Mouse (Mus musculus): ENCODE measurements at regions not wholly inside any gene's neighbourhood (a gene's known extent, or its start where the extent isn't known, plus 50 kb on each side); places are given as distances from the start of the nearest gene placed in this dataset.

- peak in 1 of 2 experiments; percentile 21 for DNase-seq (ENCODE audit: low spot score in 2 of 2)
- intact Hi-C loops (cut with DNase I): no loop called here
These were observed 497.2 kb downstream of the Tmem114 start for GRCm38 (mm10) chr16:7927756-7928155.

DNA sequence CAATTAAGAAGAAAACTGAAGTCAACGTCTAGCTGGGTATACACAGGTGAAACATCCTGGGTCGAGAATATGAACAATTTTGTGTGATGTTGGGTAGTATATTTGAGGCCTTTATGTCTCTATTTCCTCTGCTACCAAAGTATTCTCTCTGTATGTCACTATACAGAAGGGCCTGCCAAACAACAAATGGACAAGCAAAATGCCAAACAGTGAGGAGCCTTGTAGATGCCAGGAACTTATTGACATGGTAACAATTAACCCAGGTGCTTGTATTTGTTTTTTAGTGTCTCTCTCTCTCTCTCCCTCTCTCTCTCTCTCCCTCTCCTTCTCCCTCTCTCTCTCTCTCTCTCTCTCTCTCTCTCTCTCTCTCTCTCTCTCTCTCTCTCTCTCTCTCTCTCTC, 529.1 kb downstream of the Tmem114 start:
- intact Hi-C loops (cut with DNase I): no loop called here
- no peak for DNase-seq (ENCODE audit: low spot score in 2 of 2)

DNA sequence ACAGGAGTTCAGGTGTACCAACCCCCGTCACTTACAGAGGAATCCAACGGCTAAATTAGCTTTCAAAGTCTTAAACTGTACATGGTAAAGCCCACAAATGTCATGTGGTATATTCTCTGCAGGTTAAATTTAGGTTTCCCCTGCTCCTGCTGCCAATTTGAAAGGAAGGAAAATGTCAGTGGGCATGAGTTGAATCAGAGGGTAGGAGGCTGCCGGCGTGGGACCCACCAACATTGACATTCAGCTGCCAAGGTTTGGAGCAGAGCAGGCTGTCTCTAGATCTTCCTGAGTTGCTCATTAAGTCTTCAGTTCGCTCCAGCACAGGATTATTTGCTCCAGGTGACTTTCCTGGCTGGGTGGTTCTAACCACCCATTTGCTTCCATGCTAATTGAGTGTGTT, 532.1 kb downstream of the Tmem114 start:
- intact Hi-C loops (cut with DNase I): no loop called here
- DNase-seq (ENCODE audit: low spot score in 2 of 2): peak; percentile 2 to 8

DNA sequence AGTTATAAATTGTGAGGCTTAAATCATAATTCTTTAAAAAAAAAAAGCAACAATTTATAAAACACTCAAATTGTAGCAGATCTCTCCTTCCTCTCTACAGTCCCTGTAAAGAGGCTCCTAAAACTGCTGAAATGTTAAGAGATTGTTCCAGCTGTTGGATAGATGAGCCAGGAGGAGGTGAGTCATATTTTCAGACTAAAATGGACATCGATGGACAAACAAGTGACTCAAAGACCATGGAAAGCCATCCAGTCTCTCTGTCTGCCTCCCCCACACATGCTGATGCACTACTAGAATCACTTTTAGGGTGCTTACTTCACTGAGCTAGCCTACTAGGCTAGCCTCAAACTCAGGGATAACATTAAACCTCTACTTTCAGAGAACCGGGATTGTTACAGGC, 561.5 kb downstream of the Tmem114 start:
- DNase-seq (ENCODE audit: low spot score in 2 of 2): no peak
- intact Hi-C loops (cut with DNase I): no loop called here

DNA sequence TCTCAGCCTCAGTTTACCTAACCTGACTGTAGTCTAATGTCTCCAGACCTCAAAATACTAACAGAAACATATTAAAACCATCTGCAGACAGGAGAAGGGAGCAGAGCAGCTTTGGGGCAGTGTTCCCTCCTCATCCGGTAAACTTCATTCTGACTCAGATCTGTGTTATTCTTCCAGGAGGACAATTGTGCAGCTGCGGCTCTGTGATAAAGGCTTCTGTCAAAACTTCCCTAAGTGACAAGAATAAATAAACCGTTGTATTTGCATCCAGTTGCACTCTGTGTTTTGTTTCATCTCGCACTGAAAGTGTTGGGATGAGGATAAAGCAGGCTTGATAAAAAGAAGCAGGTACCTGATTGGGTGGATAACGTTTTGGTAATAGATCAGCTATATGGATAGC, 585.8 kb downstream of the Tmem114 start:
- no peak for DNase-seq (ENCODE audit: low spot score in 2 of 2)
- intact Hi-C loops (cut with DNase I): no loop called here

GRCm38 (mm10) chr16:7831142-7831541, 593.8 kb downstream of the Tmem114 start:
- DNase-seq (ENCODE audit: low spot score in 2 of 2): no peak
- intact Hi-C loops (cut with DNase I): no loop called here

GRCm38 (mm10) chr16:7829939-7830650, 594.8 kb downstream of the Tmem114 start:
- intact Hi-C loops (cut with DNase I): no loop called here

DNA sequence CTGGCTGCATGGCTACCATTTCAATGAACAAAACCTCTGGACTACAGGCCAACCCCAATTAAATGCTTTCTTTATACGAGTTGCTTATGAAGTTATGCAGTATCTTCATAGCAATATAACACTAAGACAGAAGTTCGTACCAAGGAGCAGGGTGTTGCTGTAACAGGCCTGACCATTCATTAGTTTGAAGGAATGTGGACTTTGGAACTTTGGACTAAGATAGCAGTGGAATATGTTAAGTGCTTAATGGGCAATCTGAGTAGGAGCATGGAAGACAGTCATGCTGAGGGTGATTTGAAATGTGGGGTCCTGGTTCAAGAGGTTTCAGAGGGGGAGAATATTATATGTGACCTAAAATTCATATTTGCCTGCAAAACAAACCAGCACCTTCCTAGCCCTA, 623.8 kb downstream of the Tmem114 start:
- intact Hi-C loops (cut with DNase I): no loop called here
- no peak for DNase-seq (ENCODE audit: low spot score in 2 of 2)

More at GRCm38 (mm10) chr16:7829939-7830650, 594.8 kb downstream of the Tmem114 start:
- no peak for DNase-seq (ENCODE audit: low spot score in 2 of 2)

- DNase-seq (ENCODE audit: low spot score in 2 of 2): peak in 1 of 2 experiments; percentile 9
These were observed 627.7 kb downstream of the Tmem114 start for GRCm38 (mm10) chr16:7797176-7797786.

GRCm38 (mm10) chr16:7795561-7795960, 629.4 kb downstream of the Tmem114 start:
- intact Hi-C loops (cut with DNase I): no loop called here
- no peak for DNase-seq (ENCODE audit: low spot score in 2 of 2)

More at GRCm38 (mm10) chr16:7797176-7797786, 627.7 kb downstream of the Tmem114 start:
- intact Hi-C loops (cut with DNase I): no loop called here

GRCm38 (mm10) chr16:7792521-7792920, 632.4 kb downstream of the Tmem114 start:
- intact Hi-C loops (cut with DNase I): no loop called here
- no peak for DNase-seq (ENCODE audit: low spot score in 2 of 2)

- intact Hi-C loops (cut with DNase I): no loop called here
- no peak for DNase-seq (ENCODE audit: low spot score in 2 of 2)
These were observed 634.7 kb downstream of the Tmem114 start for GRCm38 (mm10) chr16:7790260-7790659.

GRCm38 (mm10) chr16:7788209-7788608, 636.7 kb downstream of the Tmem114 start:
- intact Hi-C loops (cut with DNase I): no loop called here
- DNase-seq (ENCODE audit: low spot score in 2 of 2): peak; percentile 48 to 57

- no peak for DNase-seq (ENCODE audit: low spot score in 2 of 2)
- intact Hi-C loops (cut with DNase I): no loop called here
These were observed 643.4 kb downstream of the Tmem114 start for GRCm38 (mm10) chr16:7781506-7781905.

GRCm38 (mm10) chr16:7775635-7776034, 649.3 kb downstream of the Tmem114 start:
- intact Hi-C loops (cut with DNase I): no loop called here
- no peak for DNase-seq (ENCODE audit: low spot score in 2 of 2)

DNA sequence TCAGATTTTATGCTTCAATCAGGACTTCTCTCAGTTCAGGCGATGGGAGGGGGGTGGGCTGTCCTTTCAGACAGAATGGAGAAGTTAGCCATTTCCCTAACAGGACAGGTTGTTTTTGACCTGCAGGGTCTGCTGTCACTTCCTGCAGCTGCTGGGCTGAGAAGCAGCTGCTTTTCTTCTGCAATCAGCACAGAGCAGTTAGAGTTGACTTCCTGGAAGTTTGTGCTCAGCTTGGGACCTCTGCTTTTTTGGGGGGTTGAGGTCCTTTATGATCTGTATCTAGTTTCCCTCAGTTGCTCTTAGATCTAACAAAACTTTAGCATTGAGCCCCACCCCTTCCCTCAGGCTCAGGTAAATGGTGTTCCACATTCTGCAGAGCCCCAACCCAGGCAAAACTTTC, 656.5 kb downstream of the Tmem114 start:
- no peak for DNase-seq (ENCODE audit: low spot score in 2 of 2)
- intact Hi-C loops (cut with DNase I): no loop called here

- intact Hi-C loops (cut with DNase I): no loop called here
- DNase-seq (ENCODE audit: low spot score in 2 of 2): no peak
These were observed 657.2 kb downstream of the Tmem114 start for GRCm38 (mm10) chr16:7767691-7768090.

GRCm38 (mm10) chr16:7764383-7764782, 660.6 kb downstream of the Tmem114 start:
- DNase-seq (ENCODE audit: low spot score in 2 of 2): no peak
- intact Hi-C loops (cut with DNase I): no loop called here

GRCm38 (mm10) chr16:7728186-7728585, 696.8 kb downstream of the Tmem114 start:
- no peak for DNase-seq (ENCODE audit: low spot score in 2 of 2)
- intact Hi-C loops (cut with DNase I): no loop called here

GRCm38 (mm10) chr16:7725225-7725624, 699.7 kb downstream of the Tmem114 start:
- DNase-seq (ENCODE audit: low spot score in 2 of 2): no peak
- intact Hi-C loops (cut with DNase I): no loop called here

DNA sequence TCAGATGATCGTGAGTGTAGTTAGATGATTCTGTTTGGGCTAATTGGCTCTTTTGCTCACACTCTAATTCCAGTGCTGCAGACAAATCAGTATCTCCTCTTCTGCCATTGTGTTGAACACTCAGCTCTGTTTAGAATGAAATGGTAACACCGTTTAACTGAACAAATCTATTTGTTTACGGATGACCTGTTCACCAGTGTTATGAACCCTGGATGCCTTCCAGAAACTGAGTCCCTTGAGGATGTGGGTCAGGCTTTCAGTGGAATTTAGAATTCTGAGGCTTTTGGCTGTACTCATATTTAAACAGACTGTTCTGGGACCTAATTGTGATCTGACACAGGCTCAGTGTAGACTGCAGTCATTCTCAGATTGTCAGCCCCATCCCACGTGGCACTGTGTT, 723.5 kb downstream of the Tmem114 start:
- DNase-seq (ENCODE audit: low spot score in 2 of 2): no peak
- intact Hi-C loops (cut with DNase I): no loop called here
